Mouse (Mus musculus) frontal cortex, adult 2 months (tissue): ENCODE results near the gene Trp53bp2. TPM values are rescaled to one million over a fixed set of nuclear protein-coding genes. Genes with fewer than 3 reads are reported as not detected.

Experiments
- DNase-seq, 2 experiments: peaks; one replicate each; pipeline ENCODE4 v3.0.0; 2022; ENCODE audit warnings: low spot score in 1 of 2; ENCODE audit errors: extremely low spot score in 1 of 2
- polyA plus RNA-seq: library from polyadenylated mRNA; depleted of rRNA; stranded (reverse); fragments of >200 nt; gene quantifications from 2 replicates; pipeline ENCODE4 v1.2.3, GENCODE M21; 2012; rRNA removed

Gene Trp53bp2
- polyA plus RNA-seq, 1 experiment, result 22.2 TPM

- DNase-seq, result no peak
Observed at GRCm38 (mm10) chr1:182497736-182498135, 88.8 kb downstream of the Trp53bp2 start.

GRCm38 (mm10) chr1:182499443-182500089 lies 90.6 kb downstream of the Trp53bp2 start:
- DNase-seq, result no peak

DNA sequence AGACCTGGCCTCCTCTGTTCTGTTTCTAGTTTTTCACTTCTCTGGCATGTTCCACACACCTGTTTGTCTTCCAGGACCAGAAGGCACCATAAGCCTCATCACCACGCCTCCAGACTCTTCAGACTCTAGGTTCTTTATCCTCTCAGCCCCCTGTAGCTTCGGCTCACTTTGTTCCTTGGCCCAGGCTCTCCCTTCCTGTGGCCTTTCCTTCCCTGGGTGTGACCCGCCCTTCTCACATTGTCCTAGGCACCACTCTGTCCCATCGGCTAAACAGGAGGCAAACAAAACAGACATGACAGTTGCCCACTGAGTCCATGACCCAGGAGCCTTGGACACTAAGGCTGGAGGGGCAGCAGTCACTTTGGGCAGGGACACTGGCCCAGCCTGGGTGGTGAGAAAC lies 91.3 kb downstream of the Trp53bp2 start:
- DNase-seq, result no peak

- no peak for DNase-seq
Observed at GRCm38 (mm10) chr1:182500843-182501242, 91.9 kb downstream of the Trp53bp2 start.

DNA sequence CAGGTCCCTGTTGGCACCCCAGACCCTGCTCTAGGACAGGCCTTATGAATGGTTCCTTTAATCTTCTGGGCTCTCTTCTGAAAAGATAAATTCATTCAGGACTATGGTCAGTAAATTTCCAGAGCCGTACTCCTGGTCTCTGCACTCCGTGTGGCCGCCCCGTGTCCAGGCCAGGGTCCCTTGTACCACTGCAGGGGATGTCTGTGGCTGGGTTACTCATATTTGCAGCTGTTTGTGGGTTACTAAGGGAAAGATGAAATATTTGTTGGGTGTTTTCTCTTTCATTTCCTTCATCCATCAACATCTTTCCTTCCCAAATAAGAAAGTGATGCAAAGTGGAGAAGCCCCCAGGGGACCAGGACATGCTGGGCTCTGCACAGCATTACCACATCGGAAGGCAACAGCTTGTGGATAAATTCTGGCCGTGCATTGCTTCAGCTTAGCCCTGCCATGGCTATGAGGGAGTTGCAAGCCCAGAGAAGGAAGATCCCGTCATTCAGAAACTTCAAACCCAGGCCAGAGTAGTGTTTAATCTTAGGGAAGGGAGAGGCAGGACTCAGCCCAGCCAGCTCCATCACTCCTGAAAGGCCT lies 92.9 kb downstream of the Trp53bp2 start:
- DNase-seq, result no peak

DNA sequence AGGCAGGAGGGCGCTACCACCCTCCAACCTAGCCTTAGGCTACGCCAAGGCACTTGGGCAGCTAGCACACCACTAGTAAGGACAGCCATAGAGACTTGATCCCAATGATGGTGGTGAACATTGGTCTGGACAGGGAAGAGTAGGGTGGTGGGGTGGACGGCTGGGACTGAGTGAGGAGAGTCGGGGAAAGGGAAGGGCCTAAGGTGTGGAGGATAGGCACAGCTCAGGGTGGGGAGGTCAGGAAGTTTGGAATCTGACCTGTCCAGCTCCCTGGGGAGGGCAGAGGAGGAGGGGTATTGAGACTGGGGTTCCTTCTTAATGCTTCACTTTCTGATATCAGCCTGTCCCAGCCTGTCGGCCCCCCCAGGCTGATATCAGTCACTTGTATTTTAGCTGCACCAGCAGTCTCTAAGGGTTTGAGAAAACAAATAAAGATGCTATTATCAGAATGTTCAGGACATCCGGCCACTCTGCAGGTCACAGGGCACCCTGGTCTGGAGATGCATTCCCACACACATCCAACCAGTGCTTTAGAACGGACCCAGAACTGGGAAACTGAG lies 93.6 kb downstream of the Trp53bp2 start:
- DNase-seq, result no peak

GRCm38 (mm10) chr1:182503206-182503900 lies 94.4 kb downstream of the Trp53bp2 start:
- no peak for DNase-seq

- DNase-seq, result no peak
Observed at GRCm38 (mm10) chr1:182504223-182504622, 95.3 kb downstream of the Trp53bp2 start.

GRCm38 (mm10) chr1:182505291-182505690 lies 96.3 kb downstream of the Trp53bp2 start:
- no peak for DNase-seq

- DNase-seq, result peak in 1 of 2 experiments; percentile 57
Observed at GRCm38 (mm10) chr1:182506229-182506986, 97.4 kb downstream of the Trp53bp2 start.

DNA sequence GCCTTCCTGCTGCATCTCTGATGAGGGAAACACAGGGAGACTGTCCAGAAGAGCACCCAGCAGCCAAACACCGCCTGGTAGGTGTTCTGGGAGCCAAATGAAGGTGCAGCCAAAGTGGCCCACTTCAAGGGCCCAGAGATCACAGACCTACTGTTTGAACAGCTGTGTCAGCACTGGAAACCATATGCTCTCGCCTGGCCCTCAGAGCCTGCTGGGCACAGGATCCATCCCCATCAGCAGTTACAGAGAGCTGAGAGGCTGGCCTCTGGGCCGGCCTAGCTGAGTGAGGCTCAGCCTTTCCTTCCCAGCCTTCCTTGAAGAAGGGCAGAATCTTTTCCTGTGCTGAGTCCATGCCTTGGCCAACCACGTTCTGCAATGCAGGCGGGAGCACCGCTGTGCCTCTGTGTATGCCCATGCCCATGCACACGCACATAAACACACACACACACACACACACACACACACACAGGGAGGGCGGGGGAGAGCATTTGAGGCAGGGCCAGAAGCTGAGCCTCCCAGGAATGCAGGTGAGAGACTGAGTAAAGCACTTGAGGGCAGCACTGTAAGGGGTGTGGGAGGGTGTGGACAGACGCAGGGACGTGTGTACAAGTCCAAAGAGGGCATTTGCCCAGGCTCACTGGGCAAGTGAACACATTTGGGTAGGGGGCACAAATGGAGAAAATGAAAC lies 100.3 kb downstream of the Trp53bp2 start:
- no peak for DNase-seq

- DNase-seq, result no peak
Observed at GRCm38 (mm10) chr1:182511073-182511472, 102.1 kb downstream of the Trp53bp2 start.

DNA sequence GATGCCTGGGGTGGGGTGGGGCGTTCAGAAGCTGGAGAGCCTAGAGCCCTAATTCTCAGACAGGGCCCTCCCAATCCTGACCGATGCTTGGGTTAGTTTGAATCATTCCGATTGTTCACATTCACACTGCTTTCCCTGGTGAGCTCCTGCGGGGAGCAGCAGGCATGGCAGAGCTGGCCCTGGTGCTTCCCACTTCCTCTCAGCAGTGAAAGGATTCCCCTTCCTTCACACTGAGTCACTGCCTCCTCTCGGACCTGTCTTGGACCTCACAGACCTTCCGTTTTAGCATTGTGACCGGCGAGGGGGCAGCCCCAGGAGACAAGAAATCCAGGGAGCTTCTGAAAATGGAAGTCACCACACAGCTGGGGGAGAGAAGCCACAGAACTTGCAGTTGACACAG lies 102.8 kb downstream of the Trp53bp2 start:
- no peak for DNase-seq

Other genes starting within 250 kb of the Trp53bp2 start
- not detected in 2 replicates for gene Vmn1r1, start 244.7 kb upstream of the Trp53bp2 start, polyA plus RNA-seq
- 68.2 and 78.2 TPM in 2 replicates for gene Degs1, start 126.4 kb upstream of the Trp53bp2 start, polyA plus RNA-seq
- 26.0 and 27.2 TPM in 2 replicates for gene Fbxo28, start 67.5 kb upstream of the Trp53bp2 start, polyA plus RNA-seq
- gene Capn2, start 108.4 kb downstream of the Trp53bp2 start, polyA plus RNA-seq, result 73.0 and 73.1 TPM in 2 replicates
- gene Capn8, start 155.8 kb downstream of the Trp53bp2 start, polyA plus RNA-seq, result 0.06 TPM in 1 of 2 replicates, not detected in the other